Mouse (Mus musculus) midbrain, embryonic 15.5 days (tissue): Measurements from ENCODE around the gene Tmem44. TPM values are rescaled to one million over a fixed set of nuclear protein-coding genes. Genes with fewer than 3 reads are reported as not detected.

ENCODE experiments used
- ATAC-seq: fragments of 200-750 bp; cut with Nextera tagmentation; replicated peaks from 2 replicates; pipeline ENCODE4 v1.8.0; 2017; ENCODE audit warnings: moderate TSS enrichment
- H3K27ac ChIP-seq: fragments of 300-500 bp; sonication (generic); 2 replicates; pipeline ENCODE4 v1.5.1; 2015; ENCODE audit warnings: mild to moderate bottlenecking, inconsistent platforms
- H3K27me3 ChIP-seq: fragments of 300-500 bp; sonication (generic); replicated peaks from 2 replicates; pipeline ENCODE4 v1.6.1; 2015; ENCODE audit warnings: inconsistent platforms
- H3K36me3 ChIP-seq: fragments of 300-500 bp; sonication (generic); replicated peaks from 2 replicates; pipeline ENCODE4 v1.6.1; 2015; ENCODE audit warnings: inconsistent platforms
- H3K4me1 ChIP-seq: fragments of 300-500 bp; sonication (generic); 2 replicates; pipeline ENCODE4 v1.6.1; 2015; ENCODE audit warnings: inconsistent platforms
- H3K4me2 ChIP-seq: fragments of 300-500 bp; sonication (generic); 2 replicates; pipeline ENCODE4 v1.6.1; 2015; ENCODE audit warnings: inconsistent platforms, mild to moderate bottlenecking, moderate library complexity
- H3K4me3 ChIP-seq: fragments of 300-500 bp; sonication (generic); 2 replicates; pipeline ENCODE4 v1.5.1; 2015; ENCODE audit warnings: mild to moderate bottlenecking, inconsistent platforms
- H3K9ac ChIP-seq: fragments of 300-500 bp; sonication (generic); 2 replicates; pipeline ENCODE4 v1.6.1; 2015; ENCODE audit warnings: mild to moderate bottlenecking, inconsistent platforms
- H3K9me3 ChIP-seq: fragments of 300-500 bp; sonication (generic); 2 replicates; pipeline ENCODE4 v1.6.1; 2016; ENCODE audit warnings: inconsistent platforms
- WGBS: fragments of 180-500 bp; shearing (Covaris S2); methylation state at CpG from one replicate; pipeline ENCODE4 v1.1.7; 2015; ENCODE audit warnings: mixed read lengths; 5-methylcytosine and 5-hydroxymethylcytosine counted together
- polyA plus RNA-seq: library from polyadenylated mRNA; unstranded; fragments of >200 nt; fragmentation: Nextera tagmentation; extraction: Ambion mirVana; gene quantifications from 2 replicates; pipeline ENCODE4 v1.2.1, GENCODE M21; 2015

The Tmem44 gene
- polyA plus RNA-seq, 1 experiment from 2014 or later = 96.0 TPM

DNA sequence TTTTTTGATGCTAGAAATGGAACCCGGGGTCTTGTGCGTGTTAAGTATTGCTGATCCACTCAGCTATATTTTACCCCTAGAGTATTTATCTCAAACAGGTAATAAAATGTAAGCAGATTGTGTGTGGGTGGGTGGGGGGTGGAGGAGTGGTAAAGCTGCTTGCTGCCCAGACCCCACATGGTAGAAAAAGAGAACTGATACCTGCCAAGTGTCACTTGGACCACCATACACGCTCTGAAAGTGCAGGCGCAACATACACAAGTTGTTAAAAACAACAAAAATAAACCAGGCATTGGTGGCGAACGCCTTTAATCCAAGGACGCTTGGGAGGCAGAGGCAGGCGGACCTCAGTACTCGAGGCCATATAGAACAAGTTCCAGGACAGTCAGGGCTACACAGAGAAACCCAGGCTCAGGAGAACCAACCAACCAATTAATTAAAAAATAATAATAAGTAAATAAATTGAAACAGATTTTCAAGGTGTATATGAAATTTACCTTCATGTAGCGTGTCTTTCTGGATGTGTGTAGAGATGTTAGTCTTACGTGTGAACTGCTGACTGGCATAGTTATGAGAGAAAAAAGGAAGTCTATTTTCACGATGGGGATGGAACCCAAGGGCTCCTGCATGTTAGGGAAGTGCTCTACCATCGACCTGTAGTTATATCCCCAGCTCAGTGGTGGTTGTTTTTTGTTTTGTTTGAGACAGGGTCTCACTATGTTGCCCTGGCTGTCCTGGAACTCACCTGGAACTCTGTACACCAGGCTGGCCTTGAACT is 38.9 kb downstream of the Tmem44 start:
- H3K4me1 ChIP-seq = peaks cover 25% of the 10 kb centered on the region
- ATAC-seq = no peak
- H3K9ac ChIP-seq = peak overlapping the region; percentile 73
- no peaks in the 10 kb centered on the region for H3K9me3 ChIP-seq
- 80% methylated on average over 13 of the region's 13 CpGs for WGBS
- H3K36me3 ChIP-seq = peaks cover 21% of the 10 kb centered on the region
- H3K27ac ChIP-seq = peak overlapping the region; percentile 89
- peak overlapping the region; percentile 56 for H3K4me3 ChIP-seq
- H3K4me2 ChIP-seq = peak overlapping the region; percentile 64
- no peaks in the 10 kb centered on the region for H3K27me3 ChIP-seq

DNA sequence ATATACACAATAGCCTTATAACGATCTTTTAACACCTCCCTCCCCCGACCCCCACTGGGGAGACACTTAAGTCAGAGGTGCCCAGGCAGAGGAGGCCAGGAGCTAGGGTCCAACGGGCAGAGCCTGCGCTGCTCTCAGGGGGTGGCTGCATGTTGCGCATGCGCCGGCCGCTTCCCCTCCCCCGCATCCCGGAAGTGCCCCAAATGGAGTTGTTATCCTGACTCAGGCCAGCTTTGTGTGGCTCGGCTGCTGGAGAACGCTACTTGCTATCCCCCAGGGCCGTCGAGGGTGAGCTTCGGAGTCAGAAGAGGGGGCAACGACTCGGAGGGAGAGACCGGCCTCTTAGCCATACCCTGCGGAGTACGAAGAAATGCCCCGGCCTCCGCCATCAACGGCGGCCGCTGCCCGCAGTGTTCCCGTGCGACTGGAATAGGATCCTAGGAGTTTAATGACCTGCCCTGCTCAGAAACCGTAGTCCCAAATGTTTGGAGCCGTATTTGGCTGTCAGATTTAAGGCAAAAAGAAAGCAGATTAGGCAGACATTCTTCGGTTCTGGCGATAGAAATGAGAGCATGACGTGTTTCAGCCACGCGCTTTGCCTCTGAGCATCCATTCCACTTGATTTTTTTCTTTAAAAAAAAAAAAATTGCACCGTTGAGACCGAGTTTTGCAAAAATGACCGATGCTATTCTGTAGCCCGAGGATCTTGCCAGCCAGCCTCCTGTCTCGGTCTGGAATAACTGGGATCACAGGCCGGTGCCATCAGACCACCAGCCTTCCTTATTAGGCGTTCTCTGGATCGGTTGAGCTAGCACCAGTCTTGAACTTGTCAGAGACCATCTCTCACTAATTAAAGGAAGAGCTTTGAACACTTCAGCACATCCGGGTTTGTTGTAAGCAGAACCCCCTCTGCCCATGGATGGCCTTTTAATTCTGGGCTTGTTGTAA is 39.9 kb downstream of the Tmem44 start:
- Histone ChIP-seq H3K4me1 (peaks cover 25% of the 10 kb centered on the region), H3K9me3 (no peaks in the 10 kb centered on the region), H3K27ac (peak overlapping the region; percentile 89), H3K9ac (peak overlapping the region; percentile 73), H3K27me3 (no peaks in the 10 kb centered on the region), H3K36me3 (peaks cover 19% of the 10 kb centered on the region), H3K4me2 (peak overlapping the region; percentile 64), H3K4me3 (peak overlapping the region; percentile 56)
- ATAC-seq = peak; percentile 93
- WGBS = 3% methylated on average over 44 of the region's 44 CpGs

DNA sequence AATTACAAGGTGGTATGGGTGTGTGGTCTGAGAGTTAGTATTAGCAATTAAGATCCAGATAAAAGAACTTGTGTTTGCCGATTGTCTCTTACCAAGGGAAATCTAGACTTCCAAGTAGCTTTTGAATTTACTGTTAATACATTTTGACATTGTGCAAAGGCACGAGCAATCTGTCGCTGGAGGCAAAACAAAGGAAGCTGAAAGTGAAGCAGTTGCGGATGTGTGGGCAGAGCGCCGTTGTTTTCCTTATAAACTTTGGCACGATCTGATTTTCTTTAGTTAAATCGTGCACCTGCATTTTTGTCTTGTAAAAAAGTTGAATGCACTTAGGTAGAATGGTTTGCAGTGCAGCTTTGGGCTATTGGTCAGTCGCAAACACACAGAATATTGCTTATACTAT is 40.6 kb downstream of the Tmem44 start:
- peak overlapping the region; percentile 73 for H3K9ac ChIP-seq
- peaks cover 12% of the 10 kb centered on the region for H3K36me3 ChIP-seq
- peak overlapping the region; percentile 89 for H3K27ac ChIP-seq
- ATAC-seq = peak; percentile 6
- peaks cover 25% of the 10 kb centered on the region for H3K4me1 ChIP-seq
- H3K9me3 ChIP-seq = no peaks in the 10 kb centered on the region
- no peaks in the 10 kb centered on the region for H3K27me3 ChIP-seq
- peak overlapping the region; percentile 56 for H3K4me3 ChIP-seq
- peak overlapping the region; percentile 64 for H3K4me2 ChIP-seq
- 38% methylated on average over 9 of the region's 9 CpGs for WGBS

DNA sequence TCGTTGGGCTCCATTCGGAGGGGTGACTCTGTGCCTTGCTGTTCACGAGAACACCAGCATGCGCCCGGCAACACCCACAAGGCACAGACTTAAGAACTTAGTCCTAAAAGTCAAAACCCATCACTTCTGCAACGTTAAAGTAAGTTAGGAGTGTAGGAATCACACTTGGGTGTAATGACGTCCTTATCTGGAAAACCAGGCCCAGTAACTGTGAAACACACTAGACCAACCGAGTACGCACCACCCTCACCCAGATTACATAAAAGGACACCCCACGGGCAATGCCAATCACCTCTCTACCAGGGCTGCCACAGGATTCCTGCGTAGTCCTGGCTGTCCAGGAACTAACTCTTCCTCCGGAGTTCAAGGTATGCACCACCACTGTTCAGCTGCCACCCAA is 41.3 kb downstream of the Tmem44 start:
- Histone ChIP-seq H3K4me2 (no peak overlapping the region), H3K9me3 (no peaks in the 10 kb centered on the region), H3K36me3 (peaks cover 6% of the 10 kb centered on the region; the same call in 1 of the 2 replicates), H3K27me3 (no peaks in the 10 kb centered on the region), H3K9ac (no peak overlapping the region), H3K4me1 (peaks cover 25% of the 10 kb centered on the region), H3K4me3 (no peak overlapping the region), H3K27ac (no peak overlapping the region)
- 95% methylated on average over 12 of the region's 12 CpGs for WGBS
- ATAC-seq = no peak

DNA sequence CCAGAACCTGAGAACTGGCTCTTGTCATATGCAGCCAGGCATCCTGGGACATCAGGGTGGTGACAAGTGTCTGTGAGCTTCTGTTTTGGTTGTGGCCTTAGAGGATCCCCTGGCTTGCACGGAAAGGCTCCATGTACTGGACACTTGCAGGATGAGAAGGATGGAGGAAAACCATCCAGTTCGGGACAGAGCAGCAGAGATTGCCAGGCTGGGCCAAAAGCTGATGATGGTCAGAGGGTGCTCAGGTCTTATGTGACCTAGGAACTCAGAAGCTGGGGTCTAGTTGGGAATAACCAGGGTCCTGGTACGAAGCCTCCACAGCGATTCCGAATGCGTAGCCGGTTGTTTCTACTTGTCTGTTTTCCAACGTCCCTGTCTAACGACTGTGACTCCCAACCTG is 41.9 kb downstream of the Tmem44 start:
- Histone ChIP-seq H3K9ac (no peak overlapping the region), H3K27ac (no peak overlapping the region), H3K4me2 (no peak overlapping the region), H3K9me3 (no peaks in the 10 kb centered on the region), H3K36me3 (0 out of 2 replicates have a peak, but pooled peaks cover 2% of the 10 kb centered on the region), H3K27me3 (no peaks in the 10 kb centered on the region), H3K4me1 (peaks cover 25% of the 10 kb centered on the region), H3K4me3 (no peak overlapping the region)
- 92% methylated on average over 9 of the region's 9 CpGs for WGBS
- no peak for ATAC-seq

DNA sequence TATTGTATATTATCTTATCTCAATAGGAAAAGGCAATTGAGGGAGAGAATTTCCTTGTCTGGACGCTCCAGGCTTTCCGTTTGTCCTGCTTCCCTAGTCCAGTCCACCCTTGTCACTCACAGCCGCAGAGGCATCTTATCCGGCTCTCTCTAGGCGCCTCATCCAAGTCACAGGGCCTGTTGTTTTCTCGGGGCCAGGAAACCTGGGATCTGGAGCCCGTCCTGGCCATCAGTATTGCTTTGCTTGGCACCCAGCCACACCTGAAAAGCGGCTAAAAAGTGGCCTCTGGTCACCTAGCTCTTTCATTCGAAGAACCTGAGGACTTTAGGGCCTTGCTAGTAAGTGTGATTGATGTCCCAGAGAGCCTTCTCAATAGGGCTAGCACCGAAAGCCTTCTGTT is 43.5 kb downstream of the Tmem44 start:
- Histone ChIP-seq H3K9ac (no peak overlapping the region), H3K9me3 (no peaks in the 10 kb centered on the region), H3K4me3 (no peak overlapping the region), H3K27ac (no peak overlapping the region), H3K4me1 (peaks cover 23% of the 10 kb centered on the region), H3K36me3 (no peaks in the 10 kb centered on the region), H3K27me3 (no peaks in the 10 kb centered on the region), H3K4me2 (no peak overlapping the region)
- no peak for ATAC-seq
- WGBS = 77% methylated on average over 10 of the region's 10 CpGs

DNA sequence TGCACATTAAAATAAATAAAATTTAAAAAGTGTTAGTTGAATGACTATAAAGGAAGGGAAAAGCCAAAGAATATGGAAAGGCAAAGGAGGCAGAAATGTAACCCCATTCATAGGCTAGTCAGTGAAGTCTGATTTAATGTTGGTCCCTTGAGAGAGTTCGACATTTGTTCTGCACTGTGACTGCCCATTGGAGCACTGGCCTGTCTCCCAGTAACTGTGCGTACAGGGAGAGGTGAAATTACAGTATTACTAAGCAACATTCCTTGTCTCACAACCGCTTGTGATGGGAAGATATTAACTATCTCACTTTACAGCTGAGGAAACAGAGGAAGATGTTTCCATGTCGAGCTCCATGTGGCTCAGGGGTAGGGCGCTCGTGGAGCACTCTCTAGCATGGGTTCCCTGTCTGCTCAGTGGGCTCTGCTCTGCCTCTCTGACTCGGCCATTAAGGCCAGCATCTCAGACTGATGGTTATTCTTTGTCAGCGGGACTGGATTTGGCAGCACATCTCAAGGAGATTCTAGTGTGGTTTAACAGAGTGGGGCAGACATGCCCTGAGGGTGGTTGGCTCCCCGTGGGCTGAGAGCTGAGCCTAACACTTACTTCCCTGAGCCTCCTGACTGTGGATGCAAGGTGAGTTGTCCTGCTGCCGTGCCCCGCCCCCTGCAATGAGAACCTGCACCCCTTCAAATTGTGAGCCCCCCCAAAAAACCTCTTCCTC is 45.2 kb downstream of the Tmem44 start:
- H3K9me3 ChIP-seq = no peaks in the 10 kb centered on the region
- no peak overlapping the region for H3K4me3 ChIP-seq
- no peak overlapping the region for H3K9ac ChIP-seq
- peaks cover 14% of the 10 kb centered on the region for H3K4me1 ChIP-seq
- H3K36me3 ChIP-seq = no peaks in the 10 kb centered on the region
- no peak overlapping the region for H3K27ac ChIP-seq
- no peak for ATAC-seq
- H3K27me3 ChIP-seq = no peaks in the 10 kb centered on the region
- no peak overlapping the region for H3K4me2 ChIP-seq
- 72% methylated on average over 11 of the region's 11 CpGs for WGBS

DNA sequence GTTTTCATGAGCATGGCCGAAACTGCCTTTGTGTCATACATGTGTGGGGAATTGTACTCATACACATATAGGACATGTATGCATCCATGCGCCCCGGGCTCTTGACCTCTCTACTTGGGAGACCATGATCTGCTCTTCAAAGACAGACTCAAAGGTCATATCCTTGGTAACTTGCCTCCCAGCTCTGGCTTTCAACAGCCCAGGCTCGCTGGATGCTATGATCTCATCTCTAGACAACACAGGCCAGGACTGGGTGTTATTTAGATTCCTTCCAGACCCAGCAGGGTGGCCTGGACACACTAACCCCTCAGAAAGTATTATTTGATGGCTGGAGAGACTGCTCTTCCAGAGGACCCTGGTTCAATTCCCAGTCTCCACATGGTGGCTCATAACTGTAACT is 45.8 kb downstream of the Tmem44 start:
- no peaks in the 10 kb centered on the region for H3K27me3 ChIP-seq
- 77% methylated on average over 4 of the region's 4 CpGs for WGBS
- no peak overlapping the region for H3K9ac ChIP-seq
- no peak for ATAC-seq
- no peaks in the 10 kb centered on the region for H3K36me3 ChIP-seq
- no peak overlapping the region for H3K4me3 ChIP-seq
- no peaks in the 10 kb centered on the region for H3K9me3 ChIP-seq
- H3K4me2 ChIP-seq = no peak overlapping the region
- H3K4me1 ChIP-seq = peaks cover 8% of the 10 kb centered on the region
- H3K27ac ChIP-seq = no peak overlapping the region

DNA sequence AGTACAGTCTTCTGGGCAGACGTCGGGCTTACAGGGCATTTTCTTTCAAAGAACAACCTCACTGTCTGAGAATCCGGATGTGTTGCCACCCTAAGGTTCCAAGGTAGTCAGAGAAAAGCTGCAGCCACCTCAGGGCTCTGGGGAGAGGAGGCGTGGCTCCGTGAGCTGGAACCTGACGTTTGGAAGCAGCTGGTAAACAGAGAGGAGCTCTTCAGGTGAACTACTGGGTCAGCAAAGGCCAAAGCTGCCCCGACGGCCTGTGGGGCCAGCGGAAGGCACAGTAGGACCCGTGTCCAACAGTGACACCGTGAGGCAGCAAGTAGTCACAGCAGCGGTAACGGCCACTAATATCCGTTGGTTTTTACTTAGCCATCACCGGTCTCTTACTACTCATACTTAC is 46.7 kb downstream of the Tmem44 start:
- no peaks in the 10 kb centered on the region for H3K36me3 ChIP-seq
- peaks cover 12% of the 10 kb centered on the region; the same call in 1 of the 2 replicates for H3K4me1 ChIP-seq
- WGBS = 18% methylated on average over 15 of the region's 15 CpGs
- H3K9ac ChIP-seq = no peak overlapping the region
- H3K4me2 ChIP-seq = no peak overlapping the region
- no peak overlapping the region for H3K4me3 ChIP-seq
- no peak for ATAC-seq
- no peaks in the 10 kb centered on the region for H3K9me3 ChIP-seq
- H3K27me3 ChIP-seq = no peaks in the 10 kb centered on the region
- H3K27ac ChIP-seq = no peak overlapping the region

DNA sequence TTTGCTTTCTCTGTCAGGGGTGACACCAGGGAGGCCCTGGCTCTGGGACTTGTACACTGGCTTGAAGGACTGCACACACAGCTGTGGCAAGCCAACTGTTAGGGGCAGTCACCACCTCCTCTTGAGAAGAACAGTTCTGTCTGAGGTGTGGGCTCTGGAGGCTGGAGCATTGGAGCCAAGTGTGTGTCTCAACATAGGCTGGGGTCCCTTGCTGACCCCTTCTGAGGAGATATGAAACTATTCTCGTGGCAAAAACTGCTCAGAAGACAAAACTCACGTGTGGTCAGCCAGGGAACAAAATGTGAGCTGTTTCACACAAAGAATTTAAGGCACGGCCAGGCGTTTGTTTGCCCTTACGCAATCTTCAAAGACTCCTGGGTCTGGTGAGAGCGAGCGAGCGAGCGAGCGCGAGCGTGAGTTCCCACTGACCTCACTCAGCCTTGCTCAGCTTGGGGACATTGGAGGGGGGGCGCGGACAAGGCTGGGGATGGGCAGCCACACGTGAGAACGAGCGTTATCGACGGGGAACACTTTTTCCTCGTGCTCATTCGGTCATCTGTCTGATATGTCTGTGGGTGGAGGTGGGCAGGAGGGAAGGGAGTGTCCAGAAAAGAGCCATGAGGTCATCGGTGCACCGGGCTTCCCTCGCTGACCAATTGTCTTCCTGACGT is 48.3 kb downstream of the Tmem44 start:
- Histone ChIP-seq H3K4me2 (peak overlapping the region; percentile 20; the same call in 1 of the 2 replicates), H3K4me1 (peaks cover 12% of the 10 kb centered on the region; the same call in 1 of the 2 replicates), H3K36me3 (no peaks in the 10 kb centered on the region), H3K9me3 (no peaks in the 10 kb centered on the region), H3K4me3 (no peak overlapping the region), H3K9ac (no peak overlapping the region), H3K27me3 (no peaks in the 10 kb centered on the region), H3K27ac (0 out of 2 replicates have a peak overlapping the region, but pooled peaks have one; percentile 9)
- 42% methylated on average over 25 of the region's 25 CpGs for WGBS
- no peak for ATAC-seq

DNA sequence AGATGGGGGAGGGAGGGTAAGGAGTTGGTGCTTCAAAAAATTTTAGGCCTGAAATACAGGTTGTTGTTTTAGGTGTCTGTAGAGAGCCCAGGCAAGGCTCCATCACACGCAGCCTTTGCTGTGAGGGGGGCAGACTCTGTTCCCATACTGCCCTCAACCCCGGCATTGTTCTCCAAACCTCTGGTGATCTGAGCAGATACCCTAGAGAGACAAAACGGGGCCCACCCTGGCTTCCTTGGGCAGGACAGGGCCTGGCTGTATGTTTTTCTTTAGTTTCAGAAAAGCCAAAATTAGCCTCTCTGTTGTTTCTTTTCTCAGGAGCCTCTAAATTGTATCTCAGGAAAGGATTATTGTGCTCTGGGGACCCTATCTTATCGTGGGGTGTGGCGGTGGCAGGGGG is 49.0 kb downstream of the Tmem44 start:
- Histone ChIP-seq H3K4me2 (no peak overlapping the region), H3K27ac (no peak overlapping the region), H3K9me3 (no peaks in the 10 kb centered on the region), H3K9ac (no peak overlapping the region), H3K27me3 (no peaks in the 10 kb centered on the region), H3K4me1 (peaks cover 12% of the 10 kb centered on the region; the same call in 1 of the 2 replicates), H3K36me3 (no peaks in the 10 kb centered on the region), H3K4me3 (no peak overlapping the region)
- no peak for ATAC-seq
- 62% methylated on average over 5 of the region's 5 CpGs for WGBS
